ENCODE assay signal across 7 mouse cellular contexts in genomic region chr2:154463621-154464198, GRCm38 (mm10). TPM values are rescaled to one million over a fixed set of nuclear protein-coding genes. Genes with fewer than 3 reads are reported as not detected.
DNase-seq lines count a peak whose midpoint lies in the region; ATAC-seq and TF ChIP-seq lines count a peak whose summit lies in the region.

No protein-coding gene starts in this region.

- peaks cover 95% of the 10 kb centered on the region for H3K79me2 ChIP-seq in C2C12 (ENCODE audit: control insufficient read depth, insufficient read depth)

- ATAC-seq in granulocyte monocyte progenitor cell, adult 5-6 weeks (replicated peaks; ENCODE audit: poor library complexity, severe bottlenecking): peak; percentile 82
- peak; percentile 59 for ATAC-seq in liver, embryonic 12.5 days
- no peak for ATAC-seq in hindbrain, embryonic 13.5 days (ENCODE audit: low FRiP score)

- WGBS in liver, embryonic 12.5 days (ENCODE audit: insufficient replicate concordance): 45% methylated on average over 11 of the region's 11 CpGs
- WGBS in hindbrain, embryonic 13.5 days: 91% methylated on average over 11 of the region's 11 CpGs

- no peak overlapping the region for H3K9ac ChIP-seq in liver, embryonic 12.5 days
- H3K9ac ChIP-seq in hindbrain, embryonic 13.5 days: no peak overlapping the region

- H3K27ac ChIP-seq in liver, embryonic 12.5 days: 0 out of 2 replicates have a peak overlapping the region, but pooled peaks have one; percentile 10
- no peak overlapping the region for H3K27ac ChIP-seq in hindbrain, embryonic 13.5 days

- H3ac ChIP-seq in C2C12 (ENCODE audit: control insufficient read depth, insufficient read length, low read depth): no peak overlapping the region

- peak; percentile 77 for DNase-seq in 3134 (ENCODE audit: extremely low read depth, insufficient read length, low spot score)
- DNase-seq in adrenal gland, postnatal 14 days: no peak
- DNase-seq in embryo, embryonic 10 days (ENCODE audit: low spot score): no peak

- no peaks in the 10 kb centered on the region for H3K27me3 ChIP-seq in C2C12 (ENCODE audit: control insufficient read depth, insufficient read depth, insufficient read length)
- H3K27me3 ChIP-seq in liver, embryonic 12.5 days (replicated peaks): no peaks in the 10 kb centered on the region
- no peaks in the 10 kb centered on the region for H3K27me3 ChIP-seq in hindbrain, embryonic 13.5 days

- H3K4me3 ChIP-seq in C2C12 (ENCODE audit: insufficient read depth, poor library complexity, severe bottlenecking): no peak overlapping the region
- H3K4me3 ChIP-seq in liver, embryonic 12.5 days: no peak overlapping the region
- H3K4me3 ChIP-seq in hindbrain, embryonic 13.5 days: no peak overlapping the region

- peak overlapping the region; percentile 25; the same call in 1 of the 2 replicates for H3K4me2 ChIP-seq in liver, embryonic 12.5 days
- H3K4me2 ChIP-seq in hindbrain, embryonic 13.5 days: no peak overlapping the region

- peaks cover 62% of the 10 kb centered on the region for H3K79me3 ChIP-seq in C2C12 (ENCODE audit: low read depth)

- no peaks in the 10 kb centered on the region for H3K9me3 ChIP-seq in liver, embryonic 12.5 days (replicated peaks)
- no peaks in the 10 kb centered on the region for H3K9me3 ChIP-seq in hindbrain, embryonic 13.5 days

- peaks cover 60% of the 10 kb centered on the region for H3K4me1 ChIP-seq in liver, embryonic 12.5 days
- peaks cover 29% of the 10 kb centered on the region for H3K4me1 ChIP-seq in hindbrain, embryonic 13.5 days (replicated peaks)

- H3K36me3 ChIP-seq in C2C12 (ENCODE audit: control insufficient read depth, insufficient read depth): no peaks in the 10 kb centered on the region
- H3K36me3 ChIP-seq in liver, embryonic 12.5 days: peaks cover 7% of the 10 kb centered on the region; the same call in 1 of the 2 replicates
- no peaks in the 10 kb centered on the region for H3K36me3 ChIP-seq in hindbrain, embryonic 13.5 days

- no peak for TF ChIP-seq CTCF in C2C12 (IDR thresholded peaks at IDR 0.05; ENCODE audit: control insufficient read depth, insufficient read depth, insufficient read length)

TF ChIP-seq in C2C12, 6 proteins besides CTCF, POLR2A, EP300 and RAD21:
- no peak for TF ChIP-seq USF1 (IDR thresholded peaks at IDR 0.05; ENCODE audit: low read depth)
- TF ChIP-seq MAX (IDR thresholded peaks at IDR 0.05): no peak
- peak; percentile 13 for TF ChIP-seq MYOD1 (IDR thresholded peaks at IDR 0.05; ENCODE audit: control insufficient read depth, insufficient read length, low read depth)
- TF ChIP-seq FOSL1 (IDR thresholded peaks at IDR 0.05; ENCODE audit: insufficient read depth, low read length, poor library complexity, severe bottlenecking): peak; percentile 88

RNA-seq across cellular contexts. Expression of gene Cbfa2t2, which starts 27.4 kb away (rescaled TPM):
- polyA plus RNA-seq in C2C12 (2012; fragmentation: generic; extraction: Trizol): 8.5 TPM
- 13.3 and 14.7 TPM in 2 replicates for total RNA-seq in granulocyte monocyte progenitor cell, adult 5-6 weeks (2014; fragmentation: Nextera tagmentation)
- total RNA-seq in granulocyte monocyte progenitor cell, adult 5-6 weeks (2017): 12.1 and 13.0 TPM in 2 replicates
- polyA plus RNA-seq in liver, embryonic 12.5 days (2016; fragmentation: Nextera tagmentation; extraction: Ambion mirVana): 13.8 and 15.1 TPM in 2 replicates
- 56.1 and 58.7 TPM in 2 replicates for polyA plus RNA-seq in hindbrain, embryonic 13.5 days (2015; fragmentation: Nextera tagmentation; extraction: Ambion mirVana)
- total RNA-seq in adrenal gland, postnatal 14 days (2021): 36.1 and 42.5 TPM in 2 replicates

RNA-seq across cellular contexts. Expression of gene Snta1, which starts 55.8 kb away (rescaled TPM):
- polyA plus RNA-seq in C2C12 (2012; fragmentation: generic; extraction: Trizol): 28.5 TPM
- 0.56 TPM in 1 of 2 replicates, not detected in the other for total RNA-seq in granulocyte monocyte progenitor cell, adult 5-6 weeks (2014; fragmentation: Nextera tagmentation)
- total RNA-seq in granulocyte monocyte progenitor cell, adult 5-6 weeks (2017): 0.04 TPM in 1 of 2 replicates, not detected in the other
- polyA plus RNA-seq in liver, embryonic 12.5 days (2016; fragmentation: Nextera tagmentation; extraction: Ambion mirVana): 1.5 and 1.6 TPM in 2 replicates
- 7.4 and 7.6 TPM in 2 replicates for polyA plus RNA-seq in hindbrain, embryonic 13.5 days (2015; fragmentation: Nextera tagmentation; extraction: Ambion mirVana)
- 27.7 and 32.3 TPM in 2 replicates for total RNA-seq in adrenal gland, postnatal 14 days (2021)
